Mouse (Mus musculus): ENCODE data around the gene Panx2. TPM values are rescaled to one million over a fixed set of nuclear protein-coding genes. Genes with fewer than 3 reads are reported as not detected.
A peak's percentile ranks its signal among the peaks of the same experiment; 100 is the strongest.

Panx2 gene
- polyA plus RNA-seq, 1 experiment from 2014 or later = 11.9 TPM

DNA sequence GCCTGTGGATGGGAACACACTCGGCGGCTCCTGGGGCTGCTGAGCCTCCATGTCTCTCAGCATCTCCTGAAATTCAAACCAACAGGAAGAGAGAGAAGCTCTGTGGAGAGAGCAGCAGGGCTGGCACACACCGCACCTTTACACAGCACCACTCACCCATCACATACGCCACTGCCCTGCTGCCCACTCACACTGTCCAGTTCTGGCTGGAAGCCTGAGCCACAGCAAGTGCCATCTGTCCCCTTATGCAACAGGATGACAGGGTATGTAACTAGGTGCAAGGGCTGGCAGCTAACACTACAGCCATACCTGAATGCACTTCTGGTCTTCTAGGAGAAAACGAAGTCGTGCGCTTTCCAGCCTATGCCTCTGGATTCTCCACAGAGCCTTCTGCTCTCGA is 44.9 kb downstream of the Panx2 start:
- H3K9ac ChIP-seq (ENCODE audit: low read depth, low read length) = no peak overlapping the region
- no peak for ATAC-seq
- no peaks in the 10 kb centered on the region for H3K4me1 ChIP-seq (ENCODE audit: control insufficient read depth, insufficient read depth, low read depth, low read length)
- no peaks in the 10 kb centered on the region for H3K9me3 ChIP-seq (ENCODE audit: control insufficient read depth, low read length)
- H3K36me3 ChIP-seq (ENCODE audit: control insufficient read depth, insufficient read depth, low read length) = peaks cover 74% of the 10 kb centered on the region
- H3K27ac ChIP-seq (ENCODE audit: low read depth, low read length) = no peak overlapping the region
- H3K4me2 ChIP-seq (ENCODE audit: low read length) = no peak overlapping the region
- H3K4me3 ChIP-seq (ENCODE audit: low read length) = no peak overlapping the region
- WGBS = 93% methylated on average over 8 of the region's 8 CpGs
- no peaks in the 10 kb centered on the region for H3K27me3 ChIP-seq (replicated peaks; ENCODE audit: control insufficient read depth, insufficient read depth, low read length)

DNA sequence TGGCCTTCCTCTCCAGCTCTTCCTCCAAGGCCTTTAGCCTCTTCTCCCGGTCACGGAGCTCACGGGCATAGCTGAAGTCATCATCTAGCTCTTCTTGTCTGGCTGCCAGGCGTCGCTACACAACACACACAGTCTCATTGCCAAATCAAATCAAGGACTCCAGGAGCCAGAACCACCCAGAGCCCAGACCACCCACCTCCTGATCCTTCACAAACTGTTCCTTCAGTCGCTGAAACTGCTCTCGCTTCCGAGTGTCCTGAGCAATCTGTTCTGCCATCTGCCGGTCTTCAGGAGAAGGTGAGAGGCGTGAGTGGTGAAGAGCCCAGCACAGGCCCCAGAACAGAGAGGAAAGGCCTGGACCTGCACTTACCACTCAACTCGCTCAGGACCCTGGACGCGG is 46.5 kb downstream of the Panx2 start:
- no peak overlapping the region; the same call in 1 of the 2 replicates for H3K9ac ChIP-seq (ENCODE audit: low read depth, low read length)
- ATAC-seq = no peak
- H3K4me3 ChIP-seq (ENCODE audit: low read length) = no peak overlapping the region
- no peak overlapping the region for H3K27ac ChIP-seq (ENCODE audit: low read depth, low read length)
- no peaks in the 10 kb centered on the region for H3K9me3 ChIP-seq (ENCODE audit: control insufficient read depth, low read length)
- 92% methylated on average over 13 of the region's 13 CpGs for WGBS
- no peaks in the 10 kb centered on the region for H3K27me3 ChIP-seq (replicated peaks; ENCODE audit: control insufficient read depth, insufficient read depth, low read length)
- H3K36me3 ChIP-seq (ENCODE audit: control insufficient read depth, insufficient read depth, low read length) = peaks cover 70% of the 10 kb centered on the region
- no peaks in the 10 kb centered on the region for H3K4me1 ChIP-seq (ENCODE audit: control insufficient read depth, insufficient read depth, low read depth, low read length)
- no peak overlapping the region for H3K4me2 ChIP-seq (ENCODE audit: low read length)

DNA sequence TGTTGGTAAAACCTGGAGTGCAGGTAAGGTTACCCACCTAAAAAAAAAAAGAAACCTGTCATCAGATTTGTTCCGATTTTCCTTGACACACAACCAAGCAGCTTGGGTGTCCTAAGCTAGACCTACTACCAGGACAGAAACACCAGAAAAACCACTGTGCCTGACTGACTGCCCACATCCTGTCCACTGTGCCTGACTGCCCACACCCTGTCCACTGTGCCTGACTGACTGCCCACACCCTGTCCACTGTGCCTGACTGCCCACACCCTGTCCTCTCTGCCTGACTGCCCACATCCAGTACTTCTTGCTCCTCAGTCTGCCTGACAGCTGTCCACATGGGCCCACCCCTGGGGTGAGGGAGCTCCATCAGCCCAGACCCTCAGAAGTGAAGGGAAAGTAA is 47.4 kb downstream of the Panx2 start:
- no peaks in the 10 kb centered on the region for H3K4me1 ChIP-seq (ENCODE audit: control insufficient read depth, insufficient read depth, low read depth, low read length)
- no peaks in the 10 kb centered on the region for H3K9me3 ChIP-seq (ENCODE audit: control insufficient read depth, low read length)
- H3K27ac ChIP-seq (ENCODE audit: low read depth, low read length) = no peak overlapping the region
- H3K9ac ChIP-seq (ENCODE audit: low read depth, low read length) = no peak overlapping the region
- H3K36me3 ChIP-seq (ENCODE audit: control insufficient read depth, insufficient read depth, low read length) = peaks cover 64% of the 10 kb centered on the region
- H3K4me3 ChIP-seq (ENCODE audit: low read length) = no peak overlapping the region
- WGBS = 86% methylated on average over 1 of the region's 1 CpGs
- no peak for ATAC-seq
- H3K4me2 ChIP-seq (ENCODE audit: low read length) = no peak overlapping the region
- no peaks in the 10 kb centered on the region for H3K27me3 ChIP-seq (replicated peaks; ENCODE audit: control insufficient read depth, insufficient read depth, low read length)

DNA sequence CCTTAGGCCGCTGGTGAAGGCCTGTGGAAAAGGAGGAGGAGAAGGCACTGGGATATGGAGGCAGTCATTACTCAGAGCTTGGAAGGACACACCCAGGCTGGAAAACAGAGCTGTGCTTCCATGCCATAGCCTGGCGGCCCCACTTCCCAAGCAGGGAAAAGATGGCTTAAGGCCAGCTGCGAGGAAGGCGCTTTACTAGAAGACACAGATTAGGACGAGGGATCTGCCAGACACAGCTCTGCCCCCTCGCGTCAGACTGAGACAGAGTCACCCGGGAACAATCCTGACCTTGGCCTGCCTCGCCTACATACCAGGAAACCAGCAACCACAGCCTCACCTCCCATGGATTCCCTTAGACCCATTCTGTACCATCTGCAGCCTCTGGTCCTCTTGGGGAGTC is 50.6 kb downstream of the Panx2 start:
- Histone ChIP-seq H3K4me2 (ENCODE audit: low read length) (no peak overlapping the region), H3K36me3 (ENCODE audit: control insufficient read depth, insufficient read depth, low read length) (peaks cover 52% of the 10 kb centered on the region), H3K9ac (ENCODE audit: low read depth, low read length) (no peak overlapping the region), H3K4me1 (ENCODE audit: control insufficient read depth, insufficient read depth, low read depth, low read length) (no peaks in the 10 kb centered on the region), H3K27ac (ENCODE audit: low read depth, low read length) (no peak overlapping the region), H3K4me3 (ENCODE audit: low read length) (no peak overlapping the region), H3K9me3 (ENCODE audit: control insufficient read depth, low read length) (no peaks in the 10 kb centered on the region), H3K27me3 (replicated peaks; ENCODE audit: control insufficient read depth, insufficient read depth, low read length) (no peaks in the 10 kb centered on the region)
- ATAC-seq = no peak
- WGBS = 88% methylated on average over 9 of the region's 9 CpGs

DNA sequence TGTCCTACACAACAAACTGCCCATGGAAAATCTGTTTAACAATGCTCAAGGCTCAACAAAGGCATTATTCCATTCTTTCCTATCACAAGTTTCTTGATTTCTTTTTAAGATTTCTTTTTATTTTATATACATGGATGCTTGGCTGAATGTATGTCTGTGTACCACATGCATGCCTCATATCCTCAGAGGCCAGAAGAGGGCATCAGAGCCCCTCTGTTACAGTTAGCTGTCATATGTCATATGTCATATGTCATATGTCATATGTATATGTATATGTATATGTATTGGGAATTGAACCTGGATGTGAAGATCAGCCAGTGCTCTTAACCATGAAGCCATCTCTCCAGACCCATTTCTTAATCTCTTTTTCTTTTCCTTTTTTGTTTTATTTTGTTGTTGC is 58.5 kb downstream of the Panx2 start:
- Histone ChIP-seq H3K36me3 (ENCODE audit: control insufficient read depth, insufficient read depth, low read length) (peaks cover 18% of the 10 kb centered on the region), H3K27ac (ENCODE audit: low read depth, low read length) (no peak overlapping the region), H3K9me3 (ENCODE audit: control insufficient read depth, low read length) (no peaks in the 10 kb centered on the region), H3K9ac (ENCODE audit: low read depth, low read length) (no peak overlapping the region), H3K27me3 (replicated peaks; ENCODE audit: control insufficient read depth, insufficient read depth, low read length) (no peaks in the 10 kb centered on the region), H3K4me1 (ENCODE audit: control insufficient read depth, insufficient read depth, low read depth, low read length) (peaks cover 30% of the 10 kb centered on the region), H3K4me3 (ENCODE audit: low read length) (no peak overlapping the region), H3K4me2 (ENCODE audit: low read length) (no peak overlapping the region)
- no peak for ATAC-seq

DNA sequence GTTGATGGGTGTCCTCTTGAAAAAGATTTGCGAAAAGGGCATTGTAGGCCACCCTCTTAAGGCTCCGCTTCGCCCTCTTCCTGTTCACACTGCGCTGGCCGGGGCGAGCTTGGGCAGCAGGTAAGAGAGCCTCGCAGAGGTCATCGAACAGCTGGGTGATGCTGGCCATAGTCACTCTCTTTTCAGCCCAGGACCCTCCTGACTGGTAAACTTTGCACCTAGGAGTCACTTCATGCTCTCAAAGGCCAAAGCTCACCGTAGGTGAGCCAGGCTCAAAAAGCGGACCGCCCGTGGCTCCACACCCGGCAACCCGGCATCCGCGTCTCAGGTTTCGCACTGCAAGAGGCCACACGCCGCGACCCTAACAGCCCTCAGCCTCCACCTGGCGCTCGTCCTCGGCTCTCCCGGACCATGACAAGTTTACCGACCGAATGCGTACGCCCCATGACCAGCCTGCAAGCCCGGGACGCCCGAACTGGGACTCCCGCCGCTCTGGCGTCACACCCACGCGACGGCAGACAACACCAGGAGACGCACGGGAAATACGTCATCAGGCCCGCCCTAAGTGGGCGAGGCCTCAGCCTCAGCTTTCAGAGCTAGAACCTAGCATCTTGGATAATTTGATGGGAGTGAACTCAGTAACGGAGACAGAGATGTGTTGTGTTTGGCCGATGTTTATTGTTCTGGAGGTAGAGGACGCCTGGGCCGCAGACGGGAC is 63.3 kb downstream of the Panx2 start, which contains the start of gene Tubgcp6:
Tubgcp6 (minus strand) TSS at position 464 of the 718 bp plus-strand sequence.
- H3K4me1 ChIP-seq (ENCODE audit: control insufficient read depth, insufficient read depth, low read depth, low read length) = peaks cover 43% of the 10 kb centered on the region
- ATAC-seq = peak; percentile 85

More for the DNA sequence above, 63.3 kb downstream of the Panx2 start, which contains the start of gene Tubgcp6:
- Histone ChIP-seq H3K9ac (ENCODE audit: low read depth, low read length) (peak within 1 kb of the TSS; percentile 86), H3K9me3 (ENCODE audit: control insufficient read depth, low read length) (no peaks in the 10 kb centered on the region), H3K27ac (ENCODE audit: low read depth, low read length) (peak within 1 kb of the TSS; percentile 89), H3K4me2 (ENCODE audit: low read length) (peak within 1 kb of the TSS; percentile 98), H3K27me3 (replicated peaks; ENCODE audit: control insufficient read depth, insufficient read depth, low read length) (no peaks in the 10 kb centered on the region), H3K4me3 (ENCODE audit: low read length) (peak within 1 kb of the TSS; percentile 91), H3K36me3 (ENCODE audit: control insufficient read depth, insufficient read depth, low read length) (no peaks in the 10 kb centered on the region)
- WGBS = under 1% methylated on average over 47 of the region's 47 CpGs

Other genes starting within 250 kb of the Panx2 start
- gene Alg12, start 240.4 kb upstream of the Panx2 start, polyA plus RNA-seq (2015; fragmentation: Nextera tagmentation; extraction: Ambion mirVana) = 9.5 and 10.1 TPM in 2 replicates
- gene Creld2, start 240.1 kb upstream of the Panx2 start, polyA plus RNA-seq (2015; fragmentation: Nextera tagmentation; extraction: Ambion mirVana) = 61.0 and 61.9 TPM in 2 replicates
- 71.4 and 77.4 TPM in 2 replicates for gene Pim3, start 197.5 kb upstream of the Panx2 start, polyA plus RNA-seq (2015; fragmentation: Nextera tagmentation; extraction: Ambion mirVana)
- 0.06 and 0.13 TPM in 2 replicates for gene Ttll8, start 105.3 kb upstream of the Panx2 start, polyA plus RNA-seq (2015; fragmentation: Nextera tagmentation; extraction: Ambion mirVana)
- 39.1 and 52.9 TPM in 2 replicates for gene Mlc1, start 80.7 kb upstream of the Panx2 start, polyA plus RNA-seq (2015; fragmentation: Nextera tagmentation; extraction: Ambion mirVana)
- 0.05 and 0.09 TPM in 2 replicates for gene Mov10l1, start 76.8 kb upstream of the Panx2 start, polyA plus RNA-seq (2015; fragmentation: Nextera tagmentation; extraction: Ambion mirVana)
- 39.2 and 39.5 TPM in 2 replicates for gene Trabd, start 15.4 kb downstream of the Panx2 start, polyA plus RNA-seq (2015; fragmentation: Nextera tagmentation; extraction: Ambion mirVana)
- gene Selenoo, start 29.4 kb downstream of the Panx2 start, polyA plus RNA-seq (2015; fragmentation: Nextera tagmentation; extraction: Ambion mirVana) = 16.4 and 17.9 TPM in 2 replicates
- 15.2 and 16.4 TPM in 2 replicates for gene Tubgcp6, start 63.4 kb downstream of the Panx2 start, polyA plus RNA-seq (2015; fragmentation: Nextera tagmentation; extraction: Ambion mirVana)
- 27.3 and 29.2 TPM in 2 replicates for gene Hdac10, start 69.0 kb downstream of the Panx2 start, polyA plus RNA-seq (2015; fragmentation: Nextera tagmentation; extraction: Ambion mirVana)
- 4.1 and 4.4 TPM in 2 replicates for gene Mapk12, start 81.0 kb downstream of the Panx2 start, polyA plus RNA-seq (2015; fragmentation: Nextera tagmentation; extraction: Ambion mirVana)
- 23.7 and 28.3 TPM in 2 replicates for gene Mapk11, start 89.9 kb downstream of the Panx2 start, polyA plus RNA-seq (2015; fragmentation: Nextera tagmentation; extraction: Ambion mirVana)
- 85.2 and 106 TPM in 2 replicates for gene Plxnb2, start 121.1 kb downstream of the Panx2 start, polyA plus RNA-seq (2015; fragmentation: Nextera tagmentation; extraction: Ambion mirVana)
- 86.6 and 93.2 TPM in 2 replicates for gene Dennd6b, start 136.8 kb downstream of the Panx2 start, polyA plus RNA-seq (2015; fragmentation: Nextera tagmentation; extraction: Ambion mirVana)
- gene Ppp6r2, start 151.8 kb downstream of the Panx2 start, polyA plus RNA-seq (2015; fragmentation: Nextera tagmentation; extraction: Ambion mirVana) = 59.4 and 71.5 TPM in 2 replicates